Comparison of ENCODE assay signal across 10 mouse cellular contexts in genomic region chr2:75907142-75907541, GRCm38 (mm10).
"Had no signal": no experiment of that assay in that cellular context is flagged by ENCODE, and none has a peak within 500 bp of the region (broad histone marks: within the 10 kb centered on the region; RNA-seq: fewer than 3 reads in every experiment).

No protein-coding gene starts in this region.

- ATAC-seq: midbrain, embryonic 16.5 days had no signal

- DNase-seq: lung, adult 18-20 months; lung, embryonic 14.5 days; lung, postnatal 10 days; lung, postnatal 4 days; midbrain, embryonic 14.5 days; retina, postnatal 1 day; right cerebral cortex, adult 18-20 months; thymus, postnatal 25 days; thymus, postnatal 4 days had no signal
